Mouse (Mus musculus): Measurements from ENCODE around the gene Pkn3. TPM values are rescaled to one million over a fixed set of nuclear protein-coding genes. Genes with fewer than 3 reads are reported as not detected.
"Not testable (repeated sequence)": the region's sequence is repeated elsewhere in the genome, so short reads cannot be mapped to it uniquely, and the experiment has no call there.

Pkn3 gene
- polyA plus RNA-seq, 1 experiment from 2014 or later, result 9.7 TPM

DNA sequence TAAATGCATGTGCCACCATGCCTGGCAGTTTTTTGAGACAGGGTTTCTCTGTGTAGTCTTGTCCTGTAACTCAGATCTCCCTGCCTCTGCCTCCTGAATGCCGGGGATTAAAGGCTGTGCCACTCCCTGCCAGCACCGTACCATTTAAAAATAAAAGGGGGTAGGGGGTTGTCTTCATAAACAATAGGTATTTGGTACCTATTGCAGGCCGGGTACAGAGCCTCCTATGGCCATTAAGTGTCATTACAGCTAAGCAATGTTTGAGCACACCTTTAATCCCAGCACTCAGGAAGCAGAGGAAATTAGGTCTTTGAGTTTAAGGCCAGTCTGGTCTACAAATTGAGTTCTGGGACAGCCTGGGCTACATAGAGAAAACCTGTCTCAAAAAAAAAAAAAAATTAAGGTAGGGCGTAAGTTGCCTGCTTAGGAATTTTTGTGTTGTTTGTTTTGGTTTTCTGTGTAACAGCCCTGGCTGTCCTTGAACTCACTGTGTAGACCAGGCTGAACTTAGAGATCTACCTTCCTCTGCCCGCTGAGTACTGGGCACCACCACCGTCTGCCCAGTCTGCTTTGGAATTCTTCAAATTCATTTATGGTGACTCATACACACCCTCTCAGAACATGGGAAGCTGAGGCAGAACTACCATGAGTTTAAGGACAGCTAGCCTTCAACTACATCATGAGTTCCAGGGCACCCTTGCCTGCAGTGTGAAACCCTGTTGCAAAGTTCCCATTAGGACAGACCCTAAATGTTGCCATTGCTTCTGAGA lies 25.3 kb upstream of the Pkn3 start:
- Histone ChIP-seq H3K27me3 (ENCODE audit: insufficient read depth, poor library complexity, severe bottlenecking) (no peaks in the 10 kb centered on the region; the same call in 1 of the 2 replicates), H3K36me3 (peaks cover 4% of the 10 kb centered on the region; the same call in 1 of the 2 replicates), H3K4me1 (replicated peaks) (peaks cover 14% of the 10 kb centered on the region), H3K4me3 (no peak overlapping the region), H3K9me3 (no peaks in the 10 kb centered on the region), H3K27ac (no peak overlapping the region)
- WGBS, result 52% methylated on average over 6 of the region's 6 CpGs
- DNase-seq (ENCODE audit: low spot score), result no peak

GRCm38 (mm10) chr2:30055310-30055709 lies 22.2 kb upstream of the Pkn3 start:
- not testable (repeated sequence) for DNase-seq (ENCODE audit: low spot score); H3K9me3 ChIP-seq; H3K4me3 ChIP-seq; H3K27ac ChIP-seq; H3K27me3 ChIP-seq (ENCODE audit: insufficient read depth, poor library complexity, severe bottlenecking); H3K36me3 ChIP-seq
- peaks cover 15% of the 10 kb centered on the region for H3K4me1 ChIP-seq (replicated peaks)
- 92% methylated on average over 3 of the region's 3 CpGs for WGBS

GRCm38 (mm10) chr2:30056736-30057135 lies 20.7 kb upstream of the Pkn3 start:
- Histone ChIP-seq H3K4me1 (replicated peaks) (peaks cover 24% of the 10 kb centered on the region), H3K9me3 (no peaks in the 10 kb centered on the region), H3K27me3 (ENCODE audit: insufficient read depth, poor library complexity, severe bottlenecking) (no peaks in the 10 kb centered on the region), H3K4me3 (no peak overlapping the region), H3K36me3 (no peaks in the 10 kb centered on the region), H3K27ac (no peak overlapping the region)
- 90% methylated on average over 3 of the region's 3 CpGs for WGBS
- no peak for DNase-seq (ENCODE audit: low spot score)

GRCm38 (mm10) chr2:30057223-30057904 lies 20.1 kb upstream of the Pkn3 start, which contains the start of gene Set:
TSS of gene Set (plus strand) at chr2:30057378.
- 51% methylated on average over 12 of the region's 12 CpGs for WGBS
- Histone ChIP-seq H3K4me3 (no peak within 1 kb of the TSS), H3K4me1 (replicated peaks) (peaks cover 28% of the 10 kb centered on the region), H3K27ac (0 out of 2 replicates have a peak within 1 kb of the TSS, but pooled peaks have one; percentile 5), H3K36me3 (no peaks in the 10 kb centered on the region), H3K9me3 (no peaks in the 10 kb centered on the region), H3K27me3 (ENCODE audit: insufficient read depth, poor library complexity, severe bottlenecking) (no peaks in the 10 kb centered on the region)
- peak; percentile 51 for DNase-seq (ENCODE audit: low spot score)

- Histone ChIP-seq H3K36me3 (no peaks in the 10 kb centered on the region), H3K4me1 (replicated peaks) (peaks cover 38% of the 10 kb centered on the region), H3K27me3 (ENCODE audit: insufficient read depth, poor library complexity, severe bottlenecking) (no peaks in the 10 kb centered on the region), H3K9me3 (no peaks in the 10 kb centered on the region), H3K4me3 (no peak overlapping the region), H3K27ac (no peak overlapping the region)
- 39% methylated on average over 5 of the region's 5 CpGs for WGBS
- peak; percentile 48 for DNase-seq (ENCODE audit: low spot score)
These were observed 19.1 kb upstream of the Pkn3 start for GRCm38 (mm10) chr2:30058418-30058817.

GRCm38 (mm10) chr2:30061215-30062166 lies 16.0 kb upstream of the Pkn3 start:
- Histone ChIP-seq H3K27ac (peak overlapping the region; percentile 96), H3K36me3 (no peaks in the 10 kb centered on the region), H3K4me1 (replicated peaks) (peaks cover 65% of the 10 kb centered on the region), H3K27me3 (ENCODE audit: insufficient read depth, poor library complexity, severe bottlenecking) (no peaks in the 10 kb centered on the region), H3K9me3 (no peaks in the 10 kb centered on the region), H3K4me3 (peak overlapping the region; percentile 82)
- DNase-seq (ENCODE audit: low spot score), result peak; percentile 86
- WGBS, result 9% methylated on average over 37 of the region's 37 CpGs

DNA sequence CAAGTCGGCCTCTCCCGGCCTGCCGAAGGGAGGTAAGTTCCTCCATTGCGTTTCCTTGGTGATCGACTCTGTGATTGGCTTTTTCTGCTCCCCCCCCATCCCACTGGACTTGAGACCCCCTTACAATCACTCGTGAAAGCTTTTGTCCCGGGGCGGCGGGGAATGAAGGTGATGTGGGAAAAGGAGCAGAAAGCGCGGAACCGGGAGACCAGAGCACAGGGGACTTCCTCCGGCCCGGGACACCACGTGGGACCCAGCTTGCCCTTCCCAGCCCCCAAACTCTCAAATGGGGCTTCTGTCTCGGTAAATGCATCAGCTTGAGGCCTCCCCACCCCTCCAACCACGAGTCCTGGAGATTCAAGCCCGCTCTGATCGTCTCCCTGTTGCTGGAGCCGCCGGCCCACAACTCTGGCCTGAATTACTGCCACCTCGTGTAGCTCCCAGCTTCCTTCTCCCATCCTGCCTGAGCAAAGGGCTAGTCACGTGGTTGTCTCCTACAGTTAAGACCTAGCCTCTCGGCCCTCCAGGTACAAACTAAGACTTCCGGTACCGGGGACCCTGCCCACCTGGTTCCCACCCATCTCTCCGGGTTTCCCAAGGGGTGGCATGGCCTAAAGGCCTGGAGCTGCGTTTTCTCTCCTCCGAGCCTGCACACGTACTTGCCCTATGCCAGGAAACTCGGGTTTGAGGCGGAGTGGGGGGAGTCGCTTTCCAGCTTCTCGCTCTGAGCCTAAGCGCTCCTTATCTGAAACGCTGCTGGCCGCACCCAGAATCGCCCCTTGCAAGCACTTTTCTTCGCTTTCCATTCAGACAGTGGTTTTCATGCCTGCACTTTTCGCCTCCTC lies 15.0 kb upstream of the Pkn3 start:
- peak overlapping the region; percentile 96 for H3K27ac ChIP-seq
- peak overlapping the region; percentile 82 for H3K4me3 ChIP-seq
- H3K27me3 ChIP-seq (ENCODE audit: insufficient read depth, poor library complexity, severe bottlenecking), result no peaks in the 10 kb centered on the region
- DNase-seq (ENCODE audit: low spot score), result peak; percentile 81
- under 1% methylated on average over 40 of the region's 40 CpGs for WGBS
- H3K4me1 ChIP-seq (replicated peaks), result peaks cover 56% of the 10 kb centered on the region
- no peaks in the 10 kb centered on the region for H3K36me3 ChIP-seq
- H3K9me3 ChIP-seq, result no peaks in the 10 kb centered on the region

GRCm38 (mm10) chr2:30063235-30063634 lies 14.2 kb upstream of the Pkn3 start:
- 6% methylated on average over 8 of the region's 8 CpGs for WGBS
- Histone ChIP-seq H3K4me3 (peak overlapping the region; percentile 82), H3K4me1 (replicated peaks) (peaks cover 59% of the 10 kb centered on the region), H3K36me3 (peaks cover 4% of the 10 kb centered on the region), H3K9me3 (no peaks in the 10 kb centered on the region), H3K27ac (peak overlapping the region; percentile 96), H3K27me3 (ENCODE audit: insufficient read depth, poor library complexity, severe bottlenecking) (no peaks in the 10 kb centered on the region)
- no peak for DNase-seq (ENCODE audit: low spot score)

DNA sequence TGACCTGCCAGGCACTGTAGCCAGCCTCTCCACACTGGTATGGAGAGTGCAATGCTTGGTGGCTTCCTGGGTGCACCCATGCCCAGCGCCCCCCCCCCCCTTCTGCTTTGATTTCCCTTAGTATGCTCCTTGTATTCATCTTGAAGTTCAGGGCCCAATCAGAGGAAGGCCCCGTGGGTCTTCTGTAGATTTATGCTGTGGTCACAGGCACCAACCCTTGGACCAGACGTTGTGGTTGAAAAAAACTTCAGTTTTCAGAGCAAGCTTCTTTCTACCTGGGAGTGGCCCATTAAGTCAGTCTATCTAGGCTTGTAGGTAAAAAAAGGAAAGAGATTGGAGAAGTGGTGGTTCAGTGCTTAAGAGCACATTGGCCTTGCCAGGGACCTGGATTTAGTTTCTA lies 13.7 kb upstream of the Pkn3 start:
- WGBS, result 15% methylated on average over 3 of the region's 3 CpGs
- H3K4me3 ChIP-seq, result peak overlapping the region; percentile 82
- DNase-seq (ENCODE audit: low spot score), result no peak
- H3K27me3 ChIP-seq (ENCODE audit: insufficient read depth, poor library complexity, severe bottlenecking), result no peaks in the 10 kb centered on the region
- peak overlapping the region; percentile 96 for H3K27ac ChIP-seq
- no peaks in the 10 kb centered on the region for H3K9me3 ChIP-seq
- H3K4me1 ChIP-seq (replicated peaks), result peaks cover 58% of the 10 kb centered on the region
- H3K36me3 ChIP-seq, result peaks cover 10% of the 10 kb centered on the region

GRCm38 (mm10) chr2:30064298-30064697 lies 13.2 kb upstream of the Pkn3 start:
- Histone ChIP-seq H3K9me3 (no peaks in the 10 kb centered on the region), H3K27ac (peak overlapping the region; percentile 96), H3K4me1 (replicated peaks) (peaks cover 58% of the 10 kb centered on the region), H3K36me3 (peaks cover 15% of the 10 kb centered on the region), H3K4me3 (peak overlapping the region; percentile 82), H3K27me3 (ENCODE audit: insufficient read depth, poor library complexity, severe bottlenecking) (no peaks in the 10 kb centered on the region)
- no peak for DNase-seq (ENCODE audit: low spot score)
- WGBS, result 47% methylated on average over 3 of the region's 3 CpGs

GRCm38 (mm10) chr2:30066046-30066901 lies 11.2 kb upstream of the Pkn3 start:
- Histone ChIP-seq H3K36me3 (peaks cover 30% of the 10 kb centered on the region), H3K4me3 (peak overlapping the region; percentile 100), H3K27ac (peak overlapping the region; percentile 100), H3K9me3 (no peaks in the 10 kb centered on the region), H3K4me1 (replicated peaks) (peaks cover 55% of the 10 kb centered on the region), H3K27me3 (ENCODE audit: insufficient read depth, poor library complexity, severe bottlenecking) (no peaks in the 10 kb centered on the region)
- peak; percentile 97 for DNase-seq (ENCODE audit: low spot score)
- under 1% methylated on average over 93 of the region's 101 CpGs for WGBS
